Mouse (Mus musculus) heart, postnatal 0 days (tissue): ENCODE measurements at regions not wholly inside any gene's neighbourhood (a gene's known extent, or its start where the extent isn't known, plus 50 kb on each side); places are given as distances from the start of the nearest gene placed in this dataset.

ENCODE experiments used
- CTCF ChIP-seq: IDR thresholded peaks from 2 replicates; pipeline ENCODE4 v1.5.1; 2016; ENCODE audit warnings: antibody characterized with exemption, control low read depth, low read depth
- EP300 ChIP-seq: IDR thresholded peaks from 2 replicates; pipeline ENCODE4 v1.6.1; 2016; ENCODE audit warnings: antibody characterized with exemption, low read depth

- TF ChIP-seq CTCF (no peak), EP300 (no peak)
Observed at GRCm38 (mm10) chr13:42592945-42593344, 87.5 kb upstream of the Phactr1 start.
